Mouse (Mus musculus): ENCODE results near the gene Rbm47.
A peak's percentile ranks its signal among the peaks of the same experiment; 100 is the strongest.
"Not testable (repeated sequence)": the region's sequence is repeated elsewhere in the genome, so short reads cannot be mapped to it uniquely, and the experiment has no call there.

The Rbm47 gene

DNA sequence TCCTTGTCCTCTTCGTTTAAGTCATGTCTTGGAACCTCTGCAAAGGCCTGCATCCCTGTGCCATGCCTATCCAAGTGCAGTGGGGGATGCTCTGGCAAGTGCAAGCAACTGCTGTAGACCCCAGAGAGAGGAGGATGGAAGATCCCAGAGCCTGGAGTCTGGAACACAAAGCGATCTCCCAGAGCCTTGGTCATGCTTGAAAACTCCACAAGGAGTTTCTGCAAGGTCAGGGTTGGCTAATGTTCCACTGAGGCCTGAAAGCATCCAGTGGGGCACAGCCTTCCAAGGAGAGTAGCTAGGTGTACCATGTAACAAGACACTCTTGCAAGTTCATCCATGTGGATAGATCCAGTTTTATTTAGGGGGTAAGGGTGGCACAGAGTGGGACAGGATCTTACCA lies 158.5 kb downstream of the Rbm47 start:
- no peak for DNase-seq (ENCODE audit: low spot score)

DNA sequence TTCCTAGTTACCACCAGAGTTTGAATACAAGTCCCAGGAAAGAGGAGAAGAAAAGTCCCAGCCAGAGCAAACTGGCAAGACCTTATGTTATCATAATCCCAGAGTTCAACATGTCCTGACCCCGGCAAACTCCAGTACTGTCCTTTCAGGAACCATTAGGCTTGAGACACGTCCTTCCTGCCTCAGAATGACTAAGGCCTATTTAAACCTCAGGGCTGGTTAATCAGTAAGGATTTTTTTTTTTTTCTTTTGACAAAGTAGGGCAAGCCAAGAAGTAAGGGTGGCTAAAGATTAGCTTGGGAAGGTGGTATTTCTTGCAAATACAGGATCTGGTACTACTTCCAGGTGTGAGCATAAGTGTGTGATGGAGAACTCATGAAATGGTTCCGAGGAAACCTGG lies 158.9 kb downstream of the Rbm47 start:
- DNase-seq (ENCODE audit: low spot score) = no peak

DNA sequence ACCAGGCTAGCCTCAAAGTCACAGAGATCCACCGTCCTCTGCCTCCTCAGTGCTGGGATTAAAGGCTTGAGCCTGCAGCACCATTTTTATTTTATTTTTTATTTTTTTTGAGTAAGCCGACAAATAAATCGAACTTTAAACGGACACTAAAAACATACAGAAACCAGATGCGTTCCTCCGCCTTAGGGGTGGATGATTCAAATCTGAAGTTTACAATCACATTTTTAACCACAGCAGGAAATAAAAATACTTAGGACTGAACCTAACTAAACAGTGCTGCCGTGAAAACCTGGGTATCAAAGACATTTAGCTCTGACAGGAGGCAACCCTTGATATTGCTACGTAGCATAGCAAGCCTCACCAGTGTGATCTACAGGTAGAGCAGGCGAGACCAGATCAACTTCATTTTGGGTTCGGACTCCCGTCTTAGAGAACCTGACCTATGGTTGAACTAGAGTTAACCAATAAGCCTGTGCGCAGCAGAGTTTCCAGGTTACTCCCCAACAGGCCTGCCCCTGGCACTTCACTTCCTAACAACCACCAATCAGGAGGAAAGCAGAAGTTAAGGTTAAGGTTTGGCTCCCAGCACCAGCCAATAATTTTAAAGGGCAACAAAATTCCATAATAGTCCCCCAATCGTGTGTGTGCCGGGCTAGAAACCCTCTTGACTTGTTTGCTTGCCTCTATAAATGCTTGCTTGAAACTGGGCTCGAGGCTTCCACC lies 164.5 kb downstream of the Rbm47 start:
- no peak for DNase-seq (ENCODE audit: low spot score)

DNA sequence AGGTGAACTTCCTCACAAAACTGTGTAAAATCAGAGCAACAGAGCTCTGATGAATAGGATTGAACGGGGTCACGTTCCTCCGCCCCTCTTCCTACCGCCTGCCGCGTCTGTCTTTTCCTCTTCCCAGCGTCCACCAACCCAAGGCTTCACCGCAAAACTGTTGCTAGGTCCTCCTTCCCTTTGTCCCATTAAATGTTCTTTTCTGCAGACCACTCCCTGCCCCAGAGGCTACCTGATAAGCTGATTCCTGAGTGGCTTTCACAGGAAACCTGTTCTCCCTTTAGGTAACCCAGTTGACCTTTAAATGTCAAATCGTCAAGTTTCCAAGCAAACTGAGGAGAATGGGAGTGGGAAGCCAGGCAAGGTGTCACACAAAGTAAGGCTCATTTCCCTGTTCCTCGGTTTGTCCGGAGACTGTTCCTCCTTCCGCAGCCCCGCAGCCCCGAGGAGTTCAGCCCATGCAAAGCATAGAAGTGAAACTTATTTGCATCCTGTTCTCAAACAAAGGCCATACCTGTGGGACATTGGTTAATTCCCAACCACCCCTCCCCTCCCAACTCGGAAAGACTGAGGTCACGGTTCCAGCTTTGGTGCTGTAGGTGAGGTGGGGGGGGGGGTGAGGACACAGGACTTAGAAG lies 167.8 kb downstream of the Rbm47 start:
- no peak for DNase-seq (ENCODE audit: low spot score)

DNA sequence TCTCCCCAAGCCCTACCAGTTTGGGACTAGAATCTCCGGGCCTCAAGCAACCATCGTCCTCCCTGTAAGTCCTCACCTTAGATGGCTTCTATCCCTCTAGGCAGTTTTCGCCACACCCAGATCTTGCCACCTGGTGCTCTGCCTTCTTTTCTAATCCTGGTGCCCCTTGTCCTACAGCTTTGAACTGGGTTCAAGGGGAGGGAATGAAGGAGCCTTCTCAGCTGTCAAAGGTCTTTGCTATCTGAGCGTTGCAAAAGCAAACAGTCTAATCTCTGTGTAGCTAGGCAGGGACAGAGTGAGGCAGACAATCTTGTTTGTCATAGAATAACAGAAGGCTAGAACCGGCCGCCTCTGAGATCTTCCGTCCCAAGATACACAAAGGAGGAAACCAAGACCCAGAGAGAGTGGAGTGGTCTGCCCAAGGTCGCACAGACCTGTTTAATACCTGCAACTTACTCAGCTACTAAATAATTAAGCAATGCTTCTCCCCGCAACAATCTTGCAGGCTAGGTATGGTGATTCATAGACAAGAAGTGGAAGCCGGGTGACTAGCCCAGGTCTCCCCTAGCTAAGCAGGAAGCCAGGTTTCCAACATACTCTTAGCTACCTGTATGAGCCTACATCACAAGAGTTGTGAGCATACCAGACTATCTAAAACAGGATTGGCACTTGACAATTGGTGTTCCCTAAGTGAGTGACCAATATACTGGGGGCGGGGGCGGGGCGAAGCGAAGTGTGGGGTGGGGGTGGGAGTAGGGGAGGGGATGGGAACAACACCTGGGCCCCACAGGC lies 168.6 kb downstream of the Rbm47 start, which contains the start of gene 9130230L23Rik:
9130230L23Rik (minus strand) TSS at position 152 of the 792 bp plus-strand sequence.
- no peak for DNase-seq (ENCODE audit: low spot score)

DNA sequence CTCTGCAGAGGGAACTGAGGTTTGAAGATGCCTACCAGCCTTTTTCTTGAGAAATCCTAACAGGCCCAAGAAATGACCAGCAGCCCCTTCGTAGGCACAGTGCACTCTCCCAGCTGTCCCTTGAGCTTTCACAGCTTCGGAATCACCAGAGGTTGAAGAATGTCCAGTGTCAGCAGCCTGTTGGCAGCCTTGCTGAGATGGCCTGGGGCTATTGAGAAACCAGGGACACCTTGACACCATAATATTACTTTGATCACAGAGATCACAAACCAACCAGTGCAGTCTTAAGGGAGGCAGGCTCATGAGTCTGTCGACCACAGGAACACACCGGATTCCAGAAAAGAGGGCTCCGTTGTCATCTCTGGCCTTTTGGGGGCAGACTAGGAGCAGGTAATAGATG lies 171.7 kb downstream of the Rbm47 start:
- DNase-seq (ENCODE audit: low spot score) = peak; percentile 17

DNA sequence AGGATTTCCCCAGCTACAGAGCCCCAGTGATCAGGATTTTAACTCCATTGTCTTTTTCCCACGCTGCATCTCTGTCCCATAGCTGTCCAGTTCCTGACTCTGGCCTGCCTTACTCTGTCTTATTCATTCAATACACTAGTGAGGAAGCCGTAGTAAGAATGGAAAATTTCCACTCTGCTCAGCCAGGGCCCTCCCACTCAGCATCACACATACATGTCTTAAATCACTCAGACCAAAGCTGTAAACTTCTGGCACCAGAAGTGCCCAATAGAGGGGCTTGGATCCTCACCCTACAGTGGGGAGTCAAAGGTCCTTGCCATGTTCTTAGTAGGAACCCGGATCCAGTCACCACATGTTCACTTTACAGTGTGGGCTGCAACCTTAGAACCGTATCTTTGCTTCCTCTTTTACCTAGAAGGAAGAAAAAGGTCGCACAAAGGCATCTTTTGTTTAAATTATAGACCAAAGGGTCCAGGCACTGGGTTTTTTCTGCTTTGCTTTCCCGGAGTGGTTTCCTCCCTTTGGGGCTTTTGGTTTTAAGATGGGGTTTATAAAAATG lies 172.3 kb downstream of the Rbm47 start:
- no peak for DNase-seq (ENCODE audit: low spot score)

DNA sequence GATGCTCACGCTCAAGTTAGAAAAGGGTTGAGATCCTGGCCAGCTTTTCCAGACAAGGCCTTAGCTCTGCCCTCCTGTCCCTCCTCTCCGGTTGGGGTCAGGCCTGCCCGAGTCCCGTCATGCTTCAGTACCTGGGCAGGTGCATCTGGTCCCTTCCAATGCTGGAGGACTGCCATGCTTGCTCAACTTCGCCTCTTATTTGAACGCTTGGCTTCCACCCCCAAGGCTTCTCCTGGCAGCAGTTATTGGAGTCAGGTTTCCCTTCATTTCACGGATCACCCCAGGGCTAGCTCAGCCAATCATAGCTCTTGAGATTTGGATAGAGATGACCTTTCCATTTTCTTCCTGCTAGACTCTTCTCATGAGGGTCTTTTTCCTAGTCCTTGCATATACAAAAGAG lies 172.8 kb downstream of the Rbm47 start:
- DNase-seq (ENCODE audit: low spot score) = peak; percentile 44

DNA sequence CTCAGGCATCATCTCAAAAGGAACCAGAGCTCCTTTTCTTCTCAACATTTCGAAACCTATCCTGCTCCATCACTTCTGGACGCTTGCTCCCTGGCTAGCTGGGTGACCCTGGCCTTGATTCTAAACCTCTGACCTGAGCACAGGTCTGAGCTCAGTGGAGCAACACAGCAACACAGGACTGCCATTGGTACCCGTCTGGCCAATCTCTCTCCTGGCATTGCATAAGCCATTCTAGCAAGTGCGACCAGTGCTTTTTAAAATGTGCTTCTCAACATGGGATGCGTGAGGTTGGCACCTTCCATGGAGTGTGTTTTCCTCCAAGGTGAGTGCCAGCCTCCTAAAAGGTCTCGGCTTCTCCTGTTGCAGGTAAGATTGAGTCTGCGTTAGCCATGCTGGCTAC lies 173.8 kb downstream of the Rbm47 start:
- no peak for DNase-seq (ENCODE audit: low spot score)

DNA sequence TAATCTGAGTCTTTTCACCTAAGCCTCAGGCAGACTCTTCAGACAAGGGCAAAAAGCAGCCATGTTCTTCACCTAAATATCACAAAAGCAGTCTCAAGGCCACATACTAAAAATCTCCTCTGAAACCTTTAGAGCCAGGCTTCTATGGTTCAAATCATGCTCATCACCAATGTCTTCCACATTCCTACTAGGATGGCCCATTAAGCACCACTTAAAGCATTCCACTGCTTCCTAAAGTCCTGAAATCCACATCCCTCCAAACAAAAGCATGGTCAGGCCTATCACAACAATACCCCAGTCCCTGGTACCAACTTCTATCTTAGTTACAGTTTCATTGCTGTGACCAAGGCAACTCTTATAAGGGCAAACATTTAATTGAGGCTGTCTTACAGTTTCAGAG lies 175.1 kb downstream of the Rbm47 start:
- no peak for DNase-seq (ENCODE audit: low spot score)

DNA sequence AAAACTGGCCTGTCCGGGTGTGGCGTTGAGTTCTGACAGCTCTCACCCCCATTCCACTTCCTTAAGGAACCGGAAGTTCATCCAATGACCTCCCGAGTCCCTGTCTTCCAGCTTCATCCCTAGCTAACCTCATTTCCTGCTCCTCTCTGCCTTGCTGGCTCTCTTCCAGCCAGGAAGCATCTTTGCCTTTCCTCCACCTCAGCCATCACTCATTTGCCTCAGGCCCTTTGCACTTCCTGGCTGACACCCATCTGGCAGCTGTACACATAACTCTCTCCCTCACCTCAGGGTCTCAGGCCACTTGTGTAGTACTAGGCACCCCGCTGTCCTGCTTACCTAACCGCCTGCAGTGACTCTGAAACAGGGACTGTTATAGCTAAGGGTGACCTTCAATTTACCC lies 178.3 kb downstream of the Rbm47 start:
- no peak for DNase-seq (ENCODE audit: low spot score)

DNA sequence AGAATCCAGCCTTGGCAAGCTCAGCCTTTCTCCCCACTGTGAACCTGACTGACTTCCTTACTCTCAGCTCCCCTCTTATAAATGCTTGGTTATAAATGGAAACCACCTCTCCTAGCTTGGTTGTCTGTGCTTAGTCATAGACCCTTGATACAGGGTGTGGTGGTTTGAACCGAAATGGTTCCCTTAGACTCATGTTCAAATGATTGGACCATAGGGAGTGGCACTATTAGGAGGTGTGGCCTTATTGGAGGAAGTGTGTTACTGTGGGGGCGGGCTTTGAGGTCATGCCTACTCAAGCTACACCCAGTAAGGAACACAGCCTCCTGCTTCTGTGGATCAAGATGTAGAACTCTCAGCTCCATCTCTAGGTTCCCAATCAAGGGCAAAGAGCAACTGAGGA lies 181.7 kb downstream of the Rbm47 start:
- DNase-seq (ENCODE audit: low spot score) = no peak

DNA sequence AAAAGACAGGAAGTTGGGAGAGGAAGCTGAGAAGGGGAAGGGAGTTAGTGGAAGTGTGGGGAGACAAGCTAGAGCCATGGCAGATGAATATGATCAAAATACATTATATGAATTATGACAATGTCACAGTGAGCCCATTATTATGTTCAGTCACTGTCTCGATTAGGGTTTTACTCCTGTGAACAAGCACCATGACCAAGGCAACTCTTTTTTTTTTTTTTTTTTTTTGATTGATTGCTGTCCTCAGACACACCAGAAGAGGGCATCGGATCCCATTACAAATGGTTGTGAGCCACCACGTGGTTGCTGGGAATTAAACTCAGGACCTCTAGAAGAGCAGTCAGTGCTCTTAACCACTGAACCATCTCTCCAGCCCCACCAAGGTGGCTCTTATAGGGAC lies 185.9 kb downstream of the Rbm47 start:
- DNase-seq (ENCODE audit: low spot score) = not testable (repeated sequence)

DNA sequence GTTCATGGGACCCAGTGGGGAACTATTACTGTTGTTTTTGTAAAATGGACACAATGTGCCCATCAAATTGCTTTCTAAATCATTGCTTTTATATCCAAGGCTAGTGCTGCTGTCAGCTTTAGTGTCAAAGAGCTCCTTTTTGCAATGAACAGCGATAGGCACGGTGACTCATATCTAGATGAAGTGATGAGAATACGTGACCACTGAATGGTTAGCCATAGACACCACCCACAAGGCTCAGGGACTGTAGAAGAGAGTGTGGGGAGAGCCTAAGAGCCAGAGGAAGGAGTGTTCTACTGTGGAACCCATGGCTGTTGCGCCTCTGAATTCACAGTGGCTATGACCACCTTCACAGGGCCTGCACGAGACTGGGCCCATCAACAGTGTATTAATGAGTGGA lies 186.5 kb downstream of the Rbm47 start:
- DNase-seq (ENCODE audit: low spot score) = no peak

DNA sequence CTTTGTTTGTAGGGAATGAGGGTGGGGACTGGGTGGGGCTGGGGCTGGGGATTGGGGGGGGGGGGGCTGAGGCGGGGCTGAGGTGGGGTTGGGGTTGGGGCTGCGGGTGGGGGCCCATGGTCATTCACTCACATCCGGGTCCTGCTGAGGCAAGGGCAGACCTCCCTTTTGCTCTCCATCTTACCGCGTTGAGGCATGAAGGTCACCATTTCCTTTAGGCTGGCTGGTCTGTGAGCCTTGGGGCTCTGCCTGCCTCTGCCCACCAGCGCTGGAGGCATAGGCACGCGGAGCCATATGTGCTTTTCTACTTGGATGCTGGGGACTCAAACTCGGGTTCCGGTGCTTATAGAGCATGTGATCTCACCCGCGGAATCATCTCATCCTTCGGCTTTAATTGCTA lies 197.2 kb downstream of the Rbm47 start:
- DNase-seq (ENCODE audit: low spot score) = no peak

DNA sequence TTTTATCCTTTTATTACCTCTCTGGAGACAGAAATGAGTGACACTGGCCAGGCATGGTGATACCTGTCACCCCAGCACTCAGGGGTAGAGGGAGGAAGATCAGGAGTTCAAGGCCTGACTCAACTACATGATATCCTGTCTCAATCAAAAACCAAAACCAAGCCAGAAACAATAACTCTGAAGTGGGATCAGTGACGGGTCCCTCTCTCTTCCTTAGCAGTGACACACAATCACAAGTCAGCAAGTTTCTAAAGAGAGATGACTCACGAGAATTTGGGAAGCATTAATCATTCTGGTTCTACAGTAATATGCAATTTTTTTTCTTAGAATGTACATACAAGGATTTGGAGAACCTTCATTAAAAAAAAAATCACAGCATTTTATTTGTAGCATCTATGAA lies 199.7 kb downstream of the Rbm47 start:
- DNase-seq (ENCODE audit: low spot score) = no peak

DNA sequence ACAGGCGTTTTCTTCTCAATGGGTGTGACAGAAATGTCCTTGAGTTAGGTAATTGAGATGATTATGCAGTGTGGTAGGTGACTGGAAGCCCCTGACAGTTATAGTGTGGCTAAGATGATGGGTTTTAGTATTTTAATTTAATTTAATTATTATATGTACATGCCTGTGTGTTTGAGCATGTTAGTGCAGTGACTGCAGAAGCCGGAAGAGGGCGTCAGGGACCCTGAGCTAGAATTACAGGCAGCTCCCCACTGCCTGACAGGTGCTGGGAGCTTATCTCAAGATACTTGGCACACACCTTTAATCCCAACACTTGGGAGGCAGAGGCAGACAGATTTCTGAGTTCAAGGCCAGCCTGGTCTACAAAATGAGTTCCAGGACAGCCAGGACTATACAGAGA lies 204.9 kb downstream of the Rbm47 start:
- DNase-seq (ENCODE audit: low spot score) = no peak

DNA sequence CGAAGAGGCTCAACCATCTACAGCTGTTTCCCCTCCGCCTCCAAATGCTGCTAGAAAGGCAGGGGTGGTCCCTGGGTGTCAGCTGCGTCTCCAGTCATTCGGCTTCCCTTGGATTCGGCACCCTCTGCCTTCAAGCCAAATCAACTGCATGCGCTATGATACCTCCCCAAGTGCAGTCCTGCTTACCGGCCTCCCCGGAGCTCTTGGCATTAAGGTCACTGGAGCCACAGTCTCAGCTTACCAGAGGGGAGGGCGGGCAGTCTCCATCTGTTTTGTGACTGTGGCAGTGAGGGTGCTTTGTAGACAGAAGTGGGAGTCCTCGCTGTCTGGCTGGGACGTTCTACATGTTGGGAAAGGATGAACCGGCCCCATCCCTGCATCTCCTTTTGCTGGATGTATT lies 205.8 kb downstream of the Rbm47 start:
- no peak for DNase-seq (ENCODE audit: low spot score)

All from testis, postnatal 14 days (tissue).